Mouse (Mus musculus): ENCODE data around the gene Hps1. TPM values are rescaled to one million over a fixed set of nuclear protein-coding genes. Genes with fewer than 3 reads are reported as not detected.
A peak's percentile ranks its signal among the peaks of the same experiment; 100 is the strongest.

The Hps1 gene
- polyA plus RNA-seq, 1 experiment from 2014 or later, result 11.0 TPM

DNA sequence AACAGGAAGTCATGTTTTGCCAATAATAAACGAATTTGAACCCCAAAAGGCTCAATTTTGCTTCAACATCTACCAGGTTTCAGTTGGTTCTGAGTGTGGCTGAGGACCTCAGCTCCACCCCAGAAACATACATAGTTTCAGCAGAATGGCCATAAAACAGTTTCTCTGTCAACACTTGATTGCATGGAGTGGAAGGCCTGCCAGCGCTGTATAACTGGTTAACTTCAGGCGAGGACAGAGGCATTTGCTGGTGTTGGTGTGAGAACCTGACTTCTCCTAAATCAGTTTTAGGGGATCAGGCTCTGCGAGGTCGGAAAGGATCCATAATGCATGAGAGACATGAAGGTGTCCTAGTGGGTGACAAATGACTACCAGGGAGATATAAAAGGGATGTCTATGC is 30.4 kb upstream of the Hps1 start:
- no peak for TF ChIP-seq CTCF (IDR thresholded peaks at IDR 0.05; ENCODE audit: low read depth)
- TF ChIP-seq EP300 (optimal IDR thresholded peaks at IDR 0.05), result no peak
- H3K9ac ChIP-seq (ENCODE audit: low read length), result no peak overlapping the region
- no peak overlapping the region for H3K27ac ChIP-seq (replicated peaks)
- H3K9me3 ChIP-seq (ENCODE audit: control insufficient read depth, low read length), result no peaks in the 10 kb centered on the region
- H3K36me3 ChIP-seq (ENCODE audit: control insufficient read depth, insufficient read depth, low read length), result no peaks in the 10 kb centered on the region
- WGBS, result 68% methylated on average over 5 of the region's 5 CpGs
- H3K27me3 ChIP-seq (ENCODE audit: control insufficient read depth, insufficient read depth, low read length), result no peaks in the 10 kb centered on the region
- no peak overlapping the region for H3K4me3 ChIP-seq (ENCODE audit: low read depth, low read length)
- H3K4me1 ChIP-seq (replicated peaks; ENCODE audit: control insufficient read depth, insufficient read depth), result no peaks in the 10 kb centered on the region
- DNase-seq (ENCODE audit: low spot score) (no peak), ATAC-seq (ENCODE audit: low FRiP score, low TSS enrichment) (no peak)
- no peak overlapping the region for H3K4me2 ChIP-seq (replicated peaks; ENCODE audit: low read depth)

DNA sequence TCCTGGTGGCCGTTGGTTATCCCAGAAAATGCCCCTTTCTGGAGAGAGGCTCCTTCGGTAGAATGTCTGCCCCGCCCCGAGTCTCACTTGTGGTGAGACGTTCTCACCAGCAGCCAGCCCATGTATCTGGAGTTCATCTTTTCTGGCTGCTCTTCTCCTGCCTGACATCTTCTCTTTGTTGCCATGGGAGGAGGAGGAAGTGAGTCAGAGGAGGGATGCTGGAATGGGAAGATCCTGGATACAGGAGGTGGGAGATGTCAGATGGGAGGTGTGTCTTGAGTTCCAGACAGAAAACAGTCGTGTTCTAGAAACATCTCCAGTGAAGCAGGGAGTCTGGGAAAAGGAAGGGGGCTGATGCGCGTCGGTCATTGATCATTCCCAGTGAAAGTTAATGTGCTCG is 29.7 kb upstream of the Hps1 start:
- H3K9me3 ChIP-seq (ENCODE audit: control insufficient read depth, low read length), result no peaks in the 10 kb centered on the region
- DNase-seq (ENCODE audit: low spot score) (no peak), ATAC-seq (ENCODE audit: low FRiP score, low TSS enrichment) (no peak)
- no peak overlapping the region for H3K4me2 ChIP-seq (replicated peaks; ENCODE audit: low read depth)
- H3K36me3 ChIP-seq (ENCODE audit: control insufficient read depth, insufficient read depth, low read length), result no peaks in the 10 kb centered on the region
- WGBS, result 82% methylated on average over 10 of the region's 10 CpGs
- H3K9ac ChIP-seq (ENCODE audit: low read length), result no peak overlapping the region
- H3K27me3 ChIP-seq (ENCODE audit: control insufficient read depth, insufficient read depth, low read length), result no peaks in the 10 kb centered on the region
- no peak overlapping the region for H3K27ac ChIP-seq (replicated peaks)
- TF ChIP-seq EP300 (optimal IDR thresholded peaks at IDR 0.05) (no peak), CTCF (IDR thresholded peaks at IDR 0.05; ENCODE audit: low read depth) (no peak)
- H3K4me3 ChIP-seq (ENCODE audit: low read depth, low read length), result no peak overlapping the region
- no peaks in the 10 kb centered on the region for H3K4me1 ChIP-seq (replicated peaks; ENCODE audit: control insufficient read depth, insufficient read depth)

DNA sequence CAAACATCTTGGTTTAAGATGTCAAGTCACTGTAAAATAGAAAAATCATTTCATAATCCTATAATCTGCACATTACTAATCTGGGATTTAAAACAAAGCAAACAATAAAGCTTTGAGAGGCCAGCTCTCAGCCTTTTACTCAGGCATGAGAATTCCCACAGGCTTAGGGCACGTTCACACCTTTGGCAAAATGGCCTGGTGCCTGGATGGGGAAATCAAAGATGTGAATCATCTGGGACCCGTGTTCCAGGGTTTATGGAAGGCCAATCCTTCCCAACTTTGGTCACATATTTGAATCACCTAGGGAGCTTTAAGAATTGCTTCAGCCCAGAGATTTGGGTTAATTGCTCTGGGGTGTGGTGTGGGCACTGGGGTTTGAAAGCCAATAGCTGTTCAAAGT is 18.1 kb upstream of the Hps1 start:
- 45% methylated on average over 2 of the region's 2 CpGs for WGBS
- no peak overlapping the region for H3K4me3 ChIP-seq (ENCODE audit: low read depth, low read length)
- peaks cover 4% of the 10 kb centered on the region for H3K4me1 ChIP-seq (replicated peaks; ENCODE audit: control insufficient read depth, insufficient read depth)
- TF ChIP-seq CTCF (IDR thresholded peaks at IDR 0.05; ENCODE audit: low read depth), result no peak
- no peak for TF ChIP-seq EP300 (optimal IDR thresholded peaks at IDR 0.05)
- no peak overlapping the region for H3K9ac ChIP-seq (ENCODE audit: low read length)
- no peaks in the 10 kb centered on the region for H3K9me3 ChIP-seq (ENCODE audit: control insufficient read depth, low read length)
- H3K27ac ChIP-seq (replicated peaks), result no peak overlapping the region
- H3K27me3 ChIP-seq (ENCODE audit: control insufficient read depth, insufficient read depth, low read length), result no peaks in the 10 kb centered on the region
- no peak overlapping the region for H3K4me2 ChIP-seq (replicated peaks; ENCODE audit: low read depth)
- DNase-seq (ENCODE audit: low spot score) (no peak), ATAC-seq (ENCODE audit: low FRiP score, low TSS enrichment) (no peak)
- H3K36me3 ChIP-seq (ENCODE audit: control insufficient read depth, insufficient read depth, low read length), result no peaks in the 10 kb centered on the region

DNA sequence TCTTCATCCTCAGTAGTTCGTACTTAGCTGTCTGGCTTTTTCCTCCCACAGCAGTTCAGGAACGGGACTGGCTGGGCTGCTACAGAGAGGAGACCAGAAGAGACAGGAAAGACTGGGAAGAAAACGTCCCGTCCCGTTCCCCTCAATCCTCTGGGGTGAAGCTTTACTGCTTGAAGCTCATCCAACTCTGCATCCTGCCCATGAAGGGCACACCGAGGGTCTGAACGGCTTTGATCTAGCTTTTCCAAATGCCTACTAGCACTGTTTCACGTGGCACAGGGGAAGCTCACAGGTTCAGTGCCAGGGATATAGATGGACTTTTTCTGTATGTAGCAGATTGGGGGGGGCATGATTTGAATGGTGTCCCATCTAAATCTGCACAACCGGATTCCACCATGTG is 16.0 kb upstream of the Hps1 start:
- Histone ChIP-seq H3K36me3 (ENCODE audit: control insufficient read depth, insufficient read depth, low read length) (no peaks in the 10 kb centered on the region), H3K4me3 (ENCODE audit: low read depth, low read length) (no peak overlapping the region), H3K4me1 (replicated peaks; ENCODE audit: control insufficient read depth, insufficient read depth) (peaks cover 4% of the 10 kb centered on the region), H3K4me2 (replicated peaks; ENCODE audit: low read depth) (peak overlapping the region; percentile 74), H3K9me3 (ENCODE audit: control insufficient read depth, low read length) (no peaks in the 10 kb centered on the region), H3K27me3 (ENCODE audit: control insufficient read depth, insufficient read depth, low read length) (no peaks in the 10 kb centered on the region), H3K9ac (ENCODE audit: low read length) (no peak overlapping the region), H3K27ac (replicated peaks) (no peak overlapping the region)
- no peak for TF ChIP-seq CTCF (IDR thresholded peaks at IDR 0.05; ENCODE audit: low read depth)
- no peak for TF ChIP-seq EP300 (optimal IDR thresholded peaks at IDR 0.05)
- ATAC-seq (ENCODE audit: low FRiP score, low TSS enrichment) (0 out of 2 replicates have a peak, but pooled peaks have one; percentile 4), DNase-seq (ENCODE audit: low spot score) (no peak)
- 39% methylated on average over 9 of the region's 9 CpGs for WGBS

DNA sequence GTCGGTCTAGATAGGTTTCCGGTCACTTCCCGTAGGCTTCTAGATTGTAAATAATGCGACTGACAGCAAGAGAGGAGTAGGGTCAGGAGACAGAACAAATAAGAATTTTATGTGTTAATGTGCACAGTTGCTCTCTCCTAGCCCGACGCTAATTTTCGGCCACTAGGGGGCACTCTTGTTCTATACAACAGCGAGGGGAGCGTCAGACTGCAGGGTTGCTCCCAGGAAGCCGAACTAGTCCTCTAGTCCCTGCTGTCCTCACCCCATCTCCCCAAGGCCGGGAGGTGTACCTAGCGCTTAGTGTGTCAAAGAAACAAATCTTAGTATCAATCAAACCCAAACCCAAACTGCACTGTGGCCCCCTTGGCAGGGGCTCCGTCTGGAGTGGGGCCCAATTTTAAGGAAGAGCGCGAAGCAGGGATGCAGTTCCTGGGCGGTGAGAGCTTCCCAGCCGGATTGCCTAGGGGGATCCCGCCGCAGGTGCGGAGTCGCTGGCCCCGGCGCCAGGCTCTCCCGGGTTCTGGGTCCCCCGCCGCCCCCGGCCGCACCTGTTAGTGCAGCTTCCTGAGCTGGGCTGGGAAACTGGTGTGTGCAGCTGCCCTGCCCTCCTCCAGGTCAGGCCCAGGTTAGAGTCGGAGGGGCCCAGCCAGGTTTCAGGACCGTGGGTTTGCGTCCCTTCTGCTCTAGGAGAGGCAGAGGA is 15.3 kb upstream of the Hps1 start:
- Histone ChIP-seq H3K27ac (replicated peaks) (no peak overlapping the region), H3K9me3 (ENCODE audit: control insufficient read depth, low read length) (no peaks in the 10 kb centered on the region)

DNA sequence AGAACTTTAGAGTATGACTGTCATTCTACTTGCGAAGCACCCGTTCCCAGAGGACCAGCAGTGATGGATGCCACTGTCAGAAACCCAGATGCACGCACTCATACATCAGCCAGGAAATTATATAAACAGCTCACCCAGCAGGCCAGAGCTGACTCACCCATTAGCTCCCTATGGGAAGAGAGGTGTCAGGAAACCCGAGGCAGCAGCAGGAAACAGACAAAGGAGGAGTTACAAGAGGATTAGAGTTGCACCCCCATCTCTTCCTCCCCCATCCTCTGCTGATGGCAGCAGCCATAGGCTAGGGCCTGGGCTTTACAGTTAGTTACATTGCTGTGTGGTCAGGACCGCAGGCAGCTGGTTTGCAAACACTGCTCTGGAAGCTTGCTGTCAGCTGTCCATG is 8.5 kb upstream of the Hps1 start:
- DNase-seq (ENCODE audit: low spot score), result no peak
- Histone ChIP-seq H3K9ac (ENCODE audit: low read length) (no peak overlapping the region), H3K27ac (replicated peaks) (no peak overlapping the region)

More for the DNA sequence above, 15.3 kb upstream of the Hps1 start:
- H3K27me3 ChIP-seq (ENCODE audit: control insufficient read depth, insufficient read depth, low read length), result no peaks in the 10 kb centered on the region
- peak overlapping the region; percentile 74 for H3K4me2 ChIP-seq (replicated peaks; ENCODE audit: low read depth)
- peak; percentile 95 for TF ChIP-seq CTCF (IDR thresholded peaks at IDR 0.05; ENCODE audit: low read depth)
- TF ChIP-seq EP300 (optimal IDR thresholded peaks at IDR 0.05), result no peak
- H3K4me3 ChIP-seq (ENCODE audit: low read depth, low read length), result peak overlapping the region; percentile 34
- H3K36me3 ChIP-seq (ENCODE audit: control insufficient read depth, insufficient read depth, low read length), result no peaks in the 10 kb centered on the region
- H3K9ac ChIP-seq (ENCODE audit: low read length), result peak overlapping the region; percentile 47; the same call in 1 of the 2 replicates
- DNase-seq (ENCODE audit: low spot score) (peak; percentile 90), ATAC-seq (ENCODE audit: low FRiP score, low TSS enrichment) (peak; percentile 89)
- WGBS, result 5% methylated on average over 31 of the region's 31 CpGs
- H3K4me1 ChIP-seq (replicated peaks; ENCODE audit: control insufficient read depth, insufficient read depth), result peaks cover 4% of the 10 kb centered on the region

More for the DNA sequence above, 8.5 kb upstream of the Hps1 start:
- no peak for TF ChIP-seq CTCF (IDR thresholded peaks at IDR 0.05; ENCODE audit: low read depth)
- no peak for TF ChIP-seq EP300 (optimal IDR thresholded peaks at IDR 0.05)
- H3K4me3 ChIP-seq (ENCODE audit: low read depth, low read length), result no peak overlapping the region
- no peak overlapping the region for H3K4me2 ChIP-seq (replicated peaks; ENCODE audit: low read depth)
- WGBS, result 18% methylated on average over 5 of the region's 5 CpGs
- ATAC-seq (ENCODE audit: low FRiP score, low TSS enrichment), result peak; percentile 60; the same call in 1 of the 2 replicates
- H3K4me1 ChIP-seq (replicated peaks; ENCODE audit: control insufficient read depth, insufficient read depth), result no peaks in the 10 kb centered on the region
- no peaks in the 10 kb centered on the region for H3K27me3 ChIP-seq (ENCODE audit: control insufficient read depth, insufficient read depth, low read length)
- no peaks in the 10 kb centered on the region for H3K9me3 ChIP-seq (ENCODE audit: control insufficient read depth, low read length)
- H3K36me3 ChIP-seq (ENCODE audit: control insufficient read depth, insufficient read depth, low read length), result no peaks in the 10 kb centered on the region

Data from stomach, postnatal 0 days (tissue).